Mouse (Mus musculus): Measurements from ENCODE around the gene Sgms1.
A peak's percentile ranks its signal among the peaks of the same experiment; 100 is the strongest.

Sgms1 gene

GRCm38 (mm10) chr19:32292782-32293776 is 96.4 kb downstream of the Sgms1 start:
- no peak for DNase-seq (ENCODE audit: extremely low read depth, low read depth)

- no peak for DNase-seq (ENCODE audit: extremely low read depth, low read depth)
Observed at GRCm38 (mm10) chr19:32292067-32292739, 97.3 kb downstream of the Sgms1 start.

- DNase-seq (ENCODE audit: extremely low read depth, low read depth): no peak
Observed at GRCm38 (mm10) chr19:32291130-32291529, 98.4 kb downstream of the Sgms1 start.

GRCm38 (mm10) chr19:32288895-32289294 is 100.6 kb downstream of the Sgms1 start:
- no peak for DNase-seq (ENCODE audit: extremely low read depth, low read depth)

GRCm38 (mm10) chr19:32287839-32288238 is 101.7 kb downstream of the Sgms1 start:
- DNase-seq (ENCODE audit: extremely low read depth, low read depth): no peak

- no peak for DNase-seq (ENCODE audit: extremely low read depth, low read depth)
Observed at GRCm38 (mm10) chr19:32285455-32285831, 104.1 kb downstream of the Sgms1 start.

- DNase-seq (ENCODE audit: extremely low read depth, low read depth): no peak
Observed at GRCm38 (mm10) chr19:32284681-32285454, 104.6 kb downstream of the Sgms1 start.

GRCm38 (mm10) chr19:32281917-32282316 is 107.6 kb downstream of the Sgms1 start:
- no peak for DNase-seq (ENCODE audit: extremely low read depth, low read depth)

GRCm38 (mm10) chr19:32280380-32280779 is 109.1 kb downstream of the Sgms1 start:
- no peak for DNase-seq (ENCODE audit: extremely low read depth, low read depth)

- no peak for DNase-seq (ENCODE audit: extremely low read depth, low read depth)
Observed at GRCm38 (mm10) chr19:32279400-32279799, 110.1 kb downstream of the Sgms1 start.

GRCm38 (mm10) chr19:32277869-32278268 is 111.6 kb downstream of the Sgms1 start:
- DNase-seq (ENCODE audit: extremely low read depth, low read depth): peak; percentile 58

- no peak for DNase-seq (ENCODE audit: extremely low read depth, low read depth)
Observed at GRCm38 (mm10) chr19:32277287-32277686, 112.2 kb downstream of the Sgms1 start.

- DNase-seq (ENCODE audit: extremely low read depth, low read depth): no peak
Observed at GRCm38 (mm10) chr19:32276817-32277216, 112.7 kb downstream of the Sgms1 start.

GRCm38 (mm10) chr19:32276263-32276662 is 113.3 kb downstream of the Sgms1 start:
- no peak for DNase-seq (ENCODE audit: extremely low read depth, low read depth)

- no peak for DNase-seq (ENCODE audit: extremely low read depth, low read depth)
Observed at GRCm38 (mm10) chr19:32275068-32275925, 114.2 kb downstream of the Sgms1 start.

- DNase-seq (ENCODE audit: extremely low read depth, low read depth): no peak
Observed at GRCm38 (mm10) chr19:32274145-32274544, 115.4 kb downstream of the Sgms1 start.

- no peak for DNase-seq (ENCODE audit: extremely low read depth, low read depth)
Observed at GRCm38 (mm10) chr19:32273714-32274113, 115.8 kb downstream of the Sgms1 start.

GRCm38 (mm10) chr19:32272475-32273260 is 116.8 kb downstream of the Sgms1 start:
- DNase-seq (ENCODE audit: extremely low read depth, low read depth): peak; percentile 97

- DNase-seq (ENCODE audit: extremely low read depth, low read depth): peak; percentile 84
Observed at GRCm38 (mm10) chr19:32271455-32272200, 117.9 kb downstream of the Sgms1 start.

All from MEL-GATA-1-ER (cell line).